Comparison of ENCODE assay signal across 9 mouse cellular contexts in the genomic region with DNA sequence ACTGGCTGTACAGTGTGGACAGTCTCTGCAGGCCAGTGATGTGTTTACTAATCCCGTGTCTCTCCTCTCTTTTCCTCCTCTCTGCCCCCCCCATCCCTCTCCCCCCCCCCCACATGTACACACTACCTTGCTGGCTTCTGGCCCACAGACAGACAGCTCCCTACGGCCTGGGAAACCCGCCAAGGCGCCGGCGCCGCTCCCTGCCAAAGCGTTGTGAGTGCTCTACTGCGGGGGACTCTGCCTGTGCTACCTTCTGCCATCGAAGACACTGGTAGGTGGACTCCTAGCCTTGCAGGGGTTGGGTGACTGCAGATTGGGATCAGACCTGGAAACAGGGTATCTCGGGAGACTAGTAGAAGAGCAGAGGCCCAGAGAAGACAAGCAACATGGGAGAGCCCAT. TPM values are rescaled to one million over a fixed set of nuclear protein-coding genes. Genes with fewer than 3 reads are reported as not detected.
DNase-seq lines count a peak whose midpoint lies in the region; ATAC-seq lines count a peak whose summit lies in the region.
"Had no signal": no experiment of that assay in that cellular context is flagged by ENCODE, and none has a peak within 500 bp of the region (broad histone marks: within the 10 kb centered on the region; RNA-seq: fewer than 3 reads in every experiment).

No protein-coding gene starts in this region.

- H3K27me3 ChIP-seq in kidney, embryonic 15.5 days = peaks cover 5% of the 10 kb centered on the region; the same call in 1 of the 2 replicates
- H3K27me3 ChIP-seq in embryonic facial prominence, embryonic 15.5 days = no peaks in the 10 kb centered on the region
- no peaks in the 10 kb centered on the region for H3K27me3 ChIP-seq in limb, embryonic 15.5 days
- no peaks in the 10 kb centered on the region for H3K27me3 ChIP-seq in stomach, embryonic 15.5 days (replicated peaks)

- no peak for ATAC-seq in kidney, embryonic 15.5 days (replicated peaks; ENCODE audit: low FRiP score)
- peak; percentile 76 for ATAC-seq in cerebellum, adult (ENCODE audit: insufficient number of reproducible peaks, low FRiP score, low TSS enrichment)
- peak; percentile 24; the same call in 1 of the 2 replicates for ATAC-seq in embryonic facial prominence, embryonic 15.5 days (ENCODE audit: insufficient number of reproducible peaks, low FRiP score, low TSS enrichment, low read depth)
- ATAC-seq in limb, embryonic 15.5 days (ENCODE audit: insufficient number of reproducible peaks, low FRiP score, low TSS enrichment, low read depth) = no peak
- ATAC-seq in stomach, embryonic 15.5 days (ENCODE audit: insufficient read depth, low FRiP score, low read depth) = no peak
- ATAC-seq in inflammation-experienced regulatory T-cells, adult 6 months = no peak

- H3K4me3 ChIP-seq in kidney, embryonic 15.5 days (replicated peaks) = no peak overlapping the region
- peak overlapping the region; percentile 9; the same call in 1 of the 2 replicates for H3K4me3 ChIP-seq in embryonic facial prominence, embryonic 15.5 days (replicated peaks)
- no peak overlapping the region for H3K4me3 ChIP-seq in limb, embryonic 15.5 days
- H3K4me3 ChIP-seq in stomach, embryonic 15.5 days (replicated peaks) = no peak overlapping the region

- no peak overlapping the region for H3K9ac ChIP-seq in kidney, embryonic 15.5 days
- no peak overlapping the region for H3K9ac ChIP-seq in embryonic facial prominence, embryonic 15.5 days
- no peak overlapping the region for H3K9ac ChIP-seq in limb, embryonic 15.5 days
- H3K9ac ChIP-seq in stomach, embryonic 15.5 days = no peak overlapping the region

- DNase-seq in kidney, postnatal 10 days = peak; percentile 38
- no peak for DNase-seq in gastrocnemius, adult 8-10 months (ENCODE audit: low spot score in 2 of 2)

- H3K9me3 ChIP-seq in kidney, embryonic 15.5 days (replicated peaks) = no peaks in the 10 kb centered on the region
- no peaks in the 10 kb centered on the region for H3K9me3 ChIP-seq in embryonic facial prominence, embryonic 15.5 days (replicated peaks)
- no peaks in the 10 kb centered on the region for H3K9me3 ChIP-seq in limb, embryonic 15.5 days
- no peaks in the 10 kb centered on the region for H3K9me3 ChIP-seq in stomach, embryonic 15.5 days

- H3K4me2 ChIP-seq in kidney, embryonic 15.5 days = no peak overlapping the region
- peak overlapping the region; percentile 43 for H3K4me2 ChIP-seq in embryonic facial prominence, embryonic 15.5 days (replicated peaks)
- H3K4me2 ChIP-seq in limb, embryonic 15.5 days = peak overlapping the region; percentile 7; the same call in 1 of the 2 replicates
- peak overlapping the region; percentile 53; the same call in 1 of the 2 replicates for H3K4me2 ChIP-seq in stomach, embryonic 15.5 days

- H3K4me1 ChIP-seq in kidney, embryonic 15.5 days = peaks cover 12% of the 10 kb centered on the region
- peaks cover 39% of the 10 kb centered on the region for H3K4me1 ChIP-seq in embryonic facial prominence, embryonic 15.5 days
- H3K4me1 ChIP-seq in limb, embryonic 15.5 days = peaks cover 42% of the 10 kb centered on the region
- H3K4me1 ChIP-seq in stomach, embryonic 15.5 days = peaks cover 30% of the 10 kb centered on the region

- 42% methylated on average over 11 of the region's 11 CpGs for WGBS in kidney, embryonic 15.5 days
- 39% methylated on average over 11 of the region's 11 CpGs for WGBS in embryonic facial prominence, embryonic 15.5 days
- 35% methylated on average over 11 of the region's 11 CpGs for WGBS in limb, embryonic 15.5 days
- WGBS in stomach, embryonic 15.5 days = 32% methylated on average over 11 of the region's 11 CpGs

- H3K36me3 ChIP-seq in kidney, embryonic 15.5 days = no peaks in the 10 kb centered on the region
- H3K36me3 ChIP-seq in embryonic facial prominence, embryonic 15.5 days = no peaks in the 10 kb centered on the region
- H3K36me3 ChIP-seq in limb, embryonic 15.5 days = no peaks in the 10 kb centered on the region
- H3K36me3 ChIP-seq in stomach, embryonic 15.5 days = no peaks in the 10 kb centered on the region

- no peak overlapping the region for H3K27ac ChIP-seq in kidney, embryonic 15.5 days
- H3K27ac ChIP-seq in embryonic facial prominence, embryonic 15.5 days (replicated peaks) = peak overlapping the region; percentile 71
- 0 out of 2 replicates have a peak overlapping the region, but pooled peaks have one; percentile 27 for H3K27ac ChIP-seq in limb, embryonic 15.5 days
- H3K27ac ChIP-seq in stomach, embryonic 15.5 days = peak overlapping the region; percentile 51; the same call in 1 of the 2 replicates

RNA-seq across cellular contexts. Expression of a gene that starts 2.2 kb away (rescaled TPM):
- polyA plus RNA-seq in kidney, embryonic 15.5 days (2015; fragmentation: Nextera tagmentation; extraction: Ambion mirVana) = 0.14 and 0.18 TPM in 2 replicates
- polyA plus RNA-seq in embryonic facial prominence, embryonic 15.5 days (2015; fragmentation: Nextera tagmentation; extraction: Ambion mirVana) = 10.1 and 10.6 TPM in 2 replicates
- 3.8 and 4.6 TPM in 2 replicates for polyA plus RNA-seq in limb, embryonic 15.5 days (2015; fragmentation: Nextera tagmentation; extraction: Ambion mirVana)
- 3.7 and 3.8 TPM in 2 replicates for polyA plus RNA-seq in stomach, embryonic 15.5 days (2015; fragmentation: Nextera tagmentation; extraction: Ambion mirVana)
- not detected for total RNA-seq in gastrocnemius, adult 8-10 months (2022)
- polyA plus RNA-seq in inflammation-experienced regulatory T-cells, adult 6 months (2017; shearing (Covaris generic)) = not detected
- total RNA-seq: neutrophil, adult 5-6 weeks had no signal

Comparison
In these comparisons a context has a peak if more than half of its experiments do, and no peak if none do; other contexts are left out.
1. ATAC-seq: peak in cerebellum, adult (single experiment) and embryonic facial prominence, embryonic 15.5 days (single experiment); none in kidney, embryonic 15.5 days (single experiment), limb, embryonic 15.5 days (single experiment), stomach, embryonic 15.5 days (single experiment) and inflammation-experienced regulatory T-cells, adult 6 months (single experiment).